Mouse (Mus musculus): Measurements from ENCODE around the gene Dmd. TPM values are rescaled to one million over a fixed set of nuclear protein-coding genes. Genes with fewer than 3 reads are reported as not detected.
A peak's percentile ranks its signal among the peaks of the same experiment; 100 is the strongest.

Gene Dmd
- total RNA-seq, 2 experiments from 2014 or later: 87.2 to 109 TPM

DNA sequence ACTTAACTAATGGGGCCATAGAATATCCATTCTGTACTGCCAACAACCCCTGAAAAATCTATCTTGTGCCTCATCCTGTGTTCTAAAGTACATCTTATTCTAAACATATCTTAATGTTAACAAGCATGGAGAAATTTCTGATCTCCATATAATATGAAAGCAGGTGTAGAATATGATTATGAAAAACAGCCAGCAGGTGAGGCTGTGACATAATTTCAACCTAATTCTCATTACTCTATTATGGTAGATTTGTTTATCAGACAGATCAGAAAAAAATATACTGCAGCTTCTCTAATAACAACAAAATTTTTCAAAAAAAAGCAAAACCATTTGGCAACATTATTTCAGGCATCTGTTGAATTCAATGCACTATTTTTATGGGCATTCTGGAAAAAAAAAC, 2059.6 kb downstream of the Dmd start:
- no peak for DNase-seq (ENCODE audit: low spot score)
- intact Hi-C loops (cut with DNase I): loop anchor here (5.0 kb wide), 1 partner anchor 309 kb away; no protein-coding TSS in a partner anchor

DNA sequence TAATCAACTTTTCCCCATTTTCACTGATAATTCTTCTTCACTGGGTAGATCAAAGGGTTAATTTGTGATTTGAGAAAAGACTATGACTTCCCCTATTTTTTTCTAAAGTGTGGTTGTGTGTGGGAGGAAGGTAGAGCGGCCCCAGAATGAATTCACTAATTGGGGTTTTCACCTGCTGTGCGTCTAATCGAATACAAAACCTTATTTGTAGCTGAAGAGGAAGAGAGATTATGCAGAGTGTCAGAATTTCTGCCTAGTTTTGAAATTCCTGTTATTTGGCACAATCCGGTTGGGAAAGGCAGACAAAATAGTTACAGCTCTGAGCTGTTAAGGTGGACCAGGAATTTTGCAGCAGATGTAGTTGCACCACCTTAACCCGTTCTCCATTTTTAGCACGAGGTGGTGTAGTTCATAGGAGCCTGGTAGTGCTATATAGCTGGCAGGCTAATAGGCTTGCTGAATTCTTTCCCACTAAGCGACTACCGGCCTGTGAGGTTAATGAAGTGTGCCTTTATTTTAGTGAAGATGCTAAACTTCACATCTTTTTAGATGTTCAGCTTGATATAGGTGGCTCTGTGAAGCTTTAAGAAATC, 2092.9 kb downstream of the Dmd start:
- DNase-seq (ENCODE audit: low spot score): no peak
- intact Hi-C loops (cut with DNase I): loop anchor here (10.0 kb wide), 1 partner anchor 143 kb away; no protein-coding TSS in a partner anchor

DNA sequence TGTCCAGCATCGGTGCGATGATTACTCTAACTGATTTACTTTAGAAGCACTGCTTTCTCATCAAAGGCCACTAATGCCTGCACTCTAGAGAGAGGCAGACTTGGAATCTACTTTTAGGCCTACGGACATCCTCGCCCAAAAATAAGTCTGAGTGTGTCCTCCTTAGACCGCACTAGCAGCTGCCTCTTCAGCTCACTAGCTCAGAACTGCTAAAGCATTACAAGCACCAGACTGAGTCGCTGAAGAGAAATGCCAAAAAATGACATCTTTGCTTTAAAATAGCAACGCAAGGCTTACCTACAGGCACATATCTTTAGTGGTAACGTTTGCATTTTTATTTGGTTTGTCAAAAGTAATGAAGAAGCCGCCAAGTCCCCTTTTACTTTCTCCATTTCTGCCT, 2098.0 kb downstream of the Dmd start:
- intact Hi-C loops (cut with DNase I): loop anchor here (10.0 kb wide), 1 partner anchor 138 kb away; no protein-coding TSS in a partner anchor
- no peak for DNase-seq (ENCODE audit: low spot score)

DNA sequence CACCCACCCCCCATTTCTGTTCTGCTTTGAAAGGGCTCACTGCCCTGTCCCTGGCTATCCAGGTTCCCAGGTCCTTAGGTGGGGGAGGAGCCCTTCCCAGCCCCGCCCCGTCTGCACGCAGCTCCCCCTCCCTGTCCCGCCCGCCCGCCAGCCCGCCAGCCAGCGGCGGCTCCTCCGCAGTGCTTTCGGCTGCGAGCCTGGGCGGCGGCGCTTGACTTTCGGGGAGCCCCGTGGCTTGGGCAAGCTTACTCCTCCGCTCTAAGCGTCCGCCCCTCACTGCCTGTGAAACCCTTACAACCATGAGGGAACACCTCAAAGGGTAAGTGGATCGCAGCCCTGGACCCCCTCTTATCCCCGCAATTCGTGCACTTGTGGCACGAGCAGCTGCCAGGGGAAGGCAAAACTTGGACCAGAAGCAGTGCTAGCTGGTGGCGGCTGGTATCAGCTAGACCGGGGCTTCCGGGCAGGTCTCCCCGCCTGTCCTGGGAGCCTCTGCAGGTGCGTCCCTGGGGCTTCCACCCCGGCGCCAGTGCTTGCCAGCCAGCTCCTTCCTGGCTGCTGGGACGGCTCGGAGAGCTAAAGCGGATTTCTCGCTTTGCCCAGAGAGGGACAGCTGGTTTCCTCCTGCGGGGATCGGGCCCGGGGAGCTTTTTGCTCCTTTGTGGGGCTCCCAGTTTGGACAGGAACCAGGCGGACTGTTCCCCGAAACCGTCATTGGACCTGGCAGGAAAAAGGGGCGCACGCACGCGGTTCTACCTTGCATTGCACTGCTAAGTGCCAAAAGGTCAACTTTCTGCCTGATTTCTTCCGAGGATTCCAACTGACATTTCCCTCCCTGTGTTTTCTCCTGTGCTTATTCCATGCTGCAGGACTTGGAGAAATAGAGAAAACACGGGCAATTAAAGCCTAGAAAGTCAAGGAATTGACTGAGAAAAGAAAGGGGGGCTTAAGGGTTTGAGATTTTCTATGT, 2099.8 kb downstream of the Dmd start:
- intact Hi-C loops (cut with DNase I): loop anchor here (10.0 kb wide), 1 partner anchor 136 kb away; no protein-coding TSS in a partner anchor
- DNase-seq (ENCODE audit: low spot score): peak; percentile 31

DNA sequence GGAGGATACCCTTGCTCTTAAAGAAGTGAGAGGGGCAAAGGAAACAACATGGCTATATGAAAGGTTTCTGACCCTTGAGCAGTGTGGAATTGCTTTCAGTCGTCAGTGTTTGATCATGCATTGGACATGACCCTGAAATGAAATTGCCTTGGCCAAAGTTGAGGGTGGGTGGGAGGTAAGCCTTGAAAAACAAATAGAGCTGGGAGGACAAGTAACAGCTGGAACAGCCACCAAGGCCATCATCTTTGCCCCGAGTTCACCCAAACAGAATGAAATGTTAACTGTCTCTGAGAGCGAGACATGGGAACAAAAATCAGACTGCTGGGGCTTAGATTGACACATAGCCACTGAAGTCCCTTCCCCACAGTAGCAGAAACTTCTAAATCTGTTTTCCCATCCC, 2100.9 kb downstream of the Dmd start:
- intact Hi-C loops (cut with DNase I): loop anchor here (10.0 kb wide), 1 partner anchor 135 kb away; no protein-coding TSS in a partner anchor
- DNase-seq (ENCODE audit: low spot score): peak; percentile 1

DNA sequence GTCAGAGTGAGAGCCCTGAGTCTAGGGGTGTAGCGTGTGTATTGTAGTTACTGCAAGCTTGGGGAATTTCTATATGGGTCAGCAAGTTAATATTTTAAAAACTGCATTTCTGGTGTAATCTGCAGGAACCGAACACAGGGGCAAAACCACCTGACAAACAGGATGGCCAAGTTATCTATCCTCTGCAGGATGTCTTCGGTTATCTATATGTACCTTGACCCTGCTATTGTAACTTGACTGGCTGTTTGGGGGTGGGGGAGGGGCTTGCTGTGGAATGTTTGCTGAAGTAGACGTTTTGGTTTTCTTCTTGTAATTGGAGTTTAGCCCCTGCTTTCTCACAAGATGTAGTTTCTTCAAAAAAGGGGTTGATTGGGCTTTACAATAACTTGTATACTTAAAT, 2124.9 kb downstream of the Dmd start:
- intact Hi-C loops (cut with DNase I): no loop called here
- DNase-seq (ENCODE audit: low spot score): no peak

DNA sequence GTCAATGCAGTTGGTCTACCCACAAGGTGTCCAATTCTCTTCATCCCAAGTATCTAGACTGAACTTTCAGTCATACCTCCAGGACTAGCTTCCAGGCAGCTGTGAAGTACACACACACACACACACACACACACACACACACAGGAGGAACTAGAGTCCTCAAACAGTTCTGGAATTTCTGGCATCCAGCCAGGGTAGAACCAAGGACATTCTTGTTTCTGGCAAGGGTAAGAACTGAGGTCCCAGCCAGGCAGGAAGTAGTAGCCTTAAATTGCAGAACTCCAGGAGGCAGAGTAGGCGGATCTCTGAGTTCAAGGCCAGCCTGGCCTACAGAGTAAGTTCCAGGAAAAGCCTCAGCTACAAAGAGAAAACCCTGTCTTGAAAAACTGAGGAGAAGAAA, 2128.2 kb downstream of the Dmd start:
- DNase-seq (ENCODE audit: low spot score): no peak
- intact Hi-C loops (cut with DNase I): no loop called here

DNA sequence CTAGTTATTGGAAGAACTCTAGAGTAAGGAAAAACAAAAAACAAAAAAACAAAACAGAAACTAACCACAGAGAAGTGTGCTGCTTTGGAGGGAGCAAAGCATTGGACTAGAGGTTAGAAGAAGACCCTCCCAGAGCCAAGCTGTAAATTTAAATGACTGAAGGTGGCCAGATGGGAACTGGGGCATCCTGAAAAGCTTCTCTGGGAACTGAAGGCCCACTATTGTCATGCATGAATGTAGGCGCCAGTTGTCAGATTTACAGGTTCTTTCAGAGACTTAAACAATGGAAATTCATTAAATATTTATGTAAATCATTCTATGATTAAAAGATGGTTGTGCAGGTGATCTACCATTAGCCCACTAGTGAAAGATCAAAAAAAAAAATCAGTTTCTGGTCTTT, 2128.9 kb downstream of the Dmd start:
- no peak for DNase-seq (ENCODE audit: low spot score)
- intact Hi-C loops (cut with DNase I): no loop called here

DNA sequence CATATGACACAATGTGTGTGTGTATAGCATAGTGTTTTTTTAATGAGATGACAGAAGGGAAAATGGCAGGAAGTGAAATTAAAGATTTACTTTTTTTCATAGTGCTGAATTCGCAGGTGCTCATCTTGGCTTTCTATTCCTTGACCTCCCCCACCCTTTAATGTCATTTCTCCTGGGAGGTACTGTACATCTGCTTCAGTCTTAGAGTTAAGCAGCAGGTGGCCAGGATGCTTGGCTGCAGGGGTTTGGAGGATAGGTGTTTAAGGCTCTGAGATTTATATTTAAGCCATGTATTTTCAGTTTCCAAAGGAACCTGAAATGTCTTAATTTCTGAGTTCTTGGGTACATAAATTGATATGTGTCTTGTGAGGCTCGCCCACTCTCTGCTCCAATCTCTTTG, 2130.5 kb downstream of the Dmd start:
- no peak for DNase-seq (ENCODE audit: low spot score)
- intact Hi-C loops (cut with DNase I): no loop called here

DNA sequence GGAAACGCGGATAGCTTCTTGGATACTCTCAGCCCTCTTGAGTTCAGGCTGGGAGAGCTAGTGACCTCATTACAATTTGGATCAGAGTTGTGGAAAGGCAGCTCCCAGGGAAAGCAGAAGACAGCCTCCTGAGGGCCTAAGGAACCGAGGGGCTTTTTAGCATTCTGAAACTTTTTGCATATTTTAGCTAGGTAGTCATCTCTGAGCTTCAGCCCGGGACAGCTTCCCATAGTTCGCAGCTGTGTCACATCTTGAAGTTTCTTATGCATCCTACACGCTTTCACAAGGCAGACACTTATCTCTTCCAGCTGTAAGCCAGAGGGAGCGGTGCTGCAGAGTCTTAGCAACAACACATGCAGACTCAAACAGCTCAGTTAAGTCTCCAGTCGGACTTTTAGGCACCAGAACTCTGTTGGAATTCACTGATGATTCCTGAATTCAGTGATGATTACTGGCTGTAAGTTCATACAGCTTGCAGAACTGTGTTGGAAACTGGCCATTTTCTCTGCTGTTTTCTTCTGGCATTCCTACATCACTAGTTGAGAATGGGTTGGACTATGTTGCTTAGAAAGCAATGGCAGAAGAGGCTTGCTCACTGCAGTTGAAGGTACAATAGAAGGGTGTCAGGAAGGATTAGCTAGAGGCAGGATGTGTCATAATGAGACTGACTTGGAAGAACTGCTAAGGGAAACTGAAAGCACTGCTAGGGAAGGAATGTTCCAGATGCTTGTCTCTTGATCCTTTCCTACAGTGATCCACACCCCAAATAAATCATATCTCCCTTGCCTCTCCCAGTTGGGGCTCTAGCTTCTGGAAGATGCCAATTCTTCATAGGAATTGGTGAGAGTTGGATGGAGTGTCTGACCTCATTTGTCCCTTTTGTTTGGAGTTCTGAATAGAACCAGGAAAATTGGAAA, 2135.8 kb downstream of the Dmd start:
- DNase-seq (ENCODE audit: low spot score): peak; percentile 22
- intact Hi-C loops (cut with DNase I): no loop called here

DNA sequence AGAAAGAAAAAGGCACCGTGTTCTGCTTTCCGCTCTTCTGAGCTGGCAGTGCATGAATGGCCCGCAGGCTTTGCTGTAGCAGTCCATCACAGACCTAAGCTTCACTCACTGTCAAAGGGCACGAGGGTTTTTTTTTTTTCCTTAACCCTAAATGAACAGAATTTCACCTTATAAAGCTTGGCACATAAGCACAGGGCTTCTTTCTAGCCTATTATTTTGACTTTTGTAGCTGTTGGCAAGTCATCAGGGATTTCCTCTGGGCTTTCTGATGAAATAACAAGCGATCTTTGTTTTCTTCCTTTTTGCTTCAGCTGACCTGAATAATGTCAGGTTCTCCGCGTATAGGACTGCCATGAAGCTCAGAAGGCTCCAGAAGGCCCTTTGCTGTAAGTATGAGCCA, 2140.8 kb downstream of the Dmd start:
- intact Hi-C loops (cut with DNase I): no loop called here

DNA sequence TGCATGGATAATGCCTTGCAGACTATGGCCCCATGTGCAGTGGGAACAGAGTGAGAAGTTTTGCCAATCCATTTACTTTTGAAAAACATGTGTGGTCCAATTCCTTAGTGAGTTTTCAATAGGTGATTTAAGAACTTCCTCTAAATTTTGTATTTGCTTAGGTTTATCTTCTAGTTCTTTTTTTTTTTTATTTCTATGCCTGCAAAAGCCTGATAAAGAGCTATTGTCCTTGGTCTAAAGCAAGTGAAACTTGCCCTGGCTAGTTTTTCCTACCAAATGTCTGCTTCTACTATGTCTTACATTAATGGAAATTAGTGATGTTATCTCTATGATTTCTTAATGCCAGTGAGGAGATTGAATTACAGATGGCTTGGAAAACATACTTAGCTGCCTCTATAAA, 2144.7 kb downstream of the Dmd start:
- intact Hi-C loops (cut with DNase I): no loop called here
- no peak for DNase-seq (ENCODE audit: low spot score)

More for the DNA sequence above, 2140.8 kb downstream of the Dmd start:
- no peak for DNase-seq (ENCODE audit: low spot score)

DNA sequence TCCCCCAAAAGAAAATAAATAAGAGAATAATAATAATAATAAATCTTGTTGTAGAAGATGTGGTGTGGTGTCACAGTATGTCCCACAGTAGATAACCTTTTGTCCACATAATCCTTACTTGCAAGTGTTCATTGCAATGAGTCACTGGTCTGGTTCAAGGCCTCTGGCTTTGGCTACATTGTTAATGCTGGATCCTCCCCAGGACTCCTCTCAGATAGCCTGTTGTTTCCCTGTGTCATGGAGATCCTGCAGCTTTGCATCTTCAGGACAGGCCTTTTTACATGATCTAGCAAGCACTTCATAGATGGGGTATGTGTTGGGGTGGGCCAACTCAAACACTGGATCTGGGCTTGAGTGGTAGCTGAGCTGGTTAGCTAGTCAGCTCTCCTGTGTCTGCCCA, 2150.0 kb downstream of the Dmd start:
- intact Hi-C loops (cut with DNase I): no loop called here
- DNase-seq (ENCODE audit: low spot score): no peak

DNA sequence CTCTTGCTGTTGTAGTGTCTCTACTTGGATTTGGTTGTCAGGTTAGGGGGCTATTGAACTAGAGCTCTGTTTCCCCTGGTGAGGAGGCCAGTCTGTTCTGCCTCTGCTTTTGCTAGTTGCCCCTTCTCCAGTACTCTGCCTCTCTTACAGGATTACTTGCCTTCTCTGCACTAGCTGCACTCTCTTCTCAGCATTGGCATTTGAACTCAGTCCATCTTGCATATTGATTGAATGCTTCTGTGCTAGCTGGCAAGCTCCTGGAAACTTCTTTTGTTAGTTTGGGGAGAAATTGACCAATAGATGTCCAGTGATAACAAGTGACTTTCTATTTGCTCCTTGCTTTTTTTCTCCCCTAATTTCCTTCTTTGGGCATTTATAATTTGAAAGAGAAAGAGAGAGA, 2163.7 kb downstream of the Dmd start:
- DNase-seq (ENCODE audit: low spot score): no peak
- intact Hi-C loops (cut with DNase I): no loop called here

DNA sequence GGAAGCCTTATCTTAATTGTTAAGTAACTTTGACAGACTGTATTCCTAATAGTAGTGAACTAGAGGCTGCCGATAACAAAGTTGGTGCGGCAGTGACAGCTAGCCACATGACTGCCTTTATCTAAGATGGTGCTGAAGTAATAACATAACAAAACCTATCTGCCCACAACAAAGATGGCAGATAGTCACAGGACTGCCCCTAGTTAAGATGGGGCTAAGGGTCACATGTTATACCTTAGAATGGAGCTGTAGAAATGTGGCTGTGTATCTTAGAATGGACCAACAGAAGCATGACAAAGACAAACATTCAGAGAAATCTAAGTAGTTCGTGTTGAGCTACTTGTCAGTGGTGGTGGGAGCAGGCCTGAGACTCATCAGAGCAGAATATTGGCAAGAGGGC, 2184.0 kb downstream of the Dmd start:
- DNase-seq (ENCODE audit: low spot score): no peak
- intact Hi-C loops (cut with DNase I): no loop called here

DNA sequence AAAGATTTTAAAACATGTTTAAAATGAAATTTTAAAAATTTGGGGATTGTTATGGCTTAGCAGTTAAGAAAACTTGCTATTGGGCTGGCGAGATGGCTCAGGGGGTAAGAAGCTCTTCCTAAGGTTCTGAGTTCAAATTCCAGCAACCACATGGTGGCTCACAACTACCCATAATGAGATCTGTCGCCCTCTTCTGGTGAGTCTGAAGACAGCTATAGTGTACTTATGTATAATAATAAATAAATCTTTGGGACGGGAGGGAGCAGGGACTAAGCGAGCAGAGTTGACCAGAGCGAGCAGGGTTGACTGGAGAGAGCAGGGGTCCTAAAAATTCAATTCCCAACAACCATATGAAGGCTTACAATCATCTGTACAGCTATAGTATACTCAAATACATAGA, 2188.6 kb downstream of the Dmd start:
- no peak for DNase-seq (ENCODE audit: low spot score)
- intact Hi-C loops (cut with DNase I): no loop called here

DNA sequence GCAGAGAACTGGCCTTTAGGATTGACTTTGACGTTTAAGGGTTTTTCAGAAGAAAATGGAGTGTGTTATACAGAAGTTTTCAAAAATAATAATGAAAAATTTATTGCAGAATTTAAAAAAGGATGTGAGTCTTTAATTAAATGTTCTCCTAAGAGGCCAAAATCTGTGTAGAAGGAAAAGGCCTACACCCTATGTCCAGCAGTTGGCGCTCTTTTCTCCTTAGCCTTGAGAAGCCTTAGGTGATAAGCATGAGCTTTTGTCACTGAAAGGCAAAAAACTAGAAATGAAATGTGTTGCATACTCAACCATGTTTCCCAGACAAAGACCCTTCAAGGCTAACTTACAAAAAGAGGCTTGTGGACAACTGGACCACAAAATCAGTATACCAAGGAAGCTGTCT, 2222.6 kb downstream of the Dmd start:
- no peak for DNase-seq (ENCODE audit: low spot score)
- intact Hi-C loops (cut with DNase I): no loop called here

DNA sequence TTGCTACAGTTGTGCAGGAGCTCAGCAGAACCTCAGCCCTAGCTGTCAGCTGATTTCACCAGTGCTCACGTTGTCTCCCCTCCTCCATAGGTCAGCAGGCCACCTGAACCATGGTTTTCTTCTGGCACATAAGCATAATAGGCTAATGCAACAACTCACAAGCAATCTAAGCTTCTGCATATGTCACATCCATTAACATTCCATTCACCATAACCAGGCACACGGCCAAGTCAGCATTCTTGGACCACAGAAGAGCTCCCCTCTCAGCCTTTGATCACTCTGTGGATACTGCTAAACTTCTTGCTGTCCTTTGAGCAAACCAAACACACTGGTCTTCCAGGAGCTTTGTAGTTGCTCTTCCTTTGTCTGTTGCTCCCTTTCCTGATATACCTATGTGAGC, 2238.9 kb downstream of the Dmd start:
- intact Hi-C loops (cut with DNase I): loop anchor here (10.0 kb wide), 1 partner anchor 143 kb away; no protein-coding TSS in a partner anchor
- no peak for DNase-seq (ENCODE audit: low spot score)

DNA sequence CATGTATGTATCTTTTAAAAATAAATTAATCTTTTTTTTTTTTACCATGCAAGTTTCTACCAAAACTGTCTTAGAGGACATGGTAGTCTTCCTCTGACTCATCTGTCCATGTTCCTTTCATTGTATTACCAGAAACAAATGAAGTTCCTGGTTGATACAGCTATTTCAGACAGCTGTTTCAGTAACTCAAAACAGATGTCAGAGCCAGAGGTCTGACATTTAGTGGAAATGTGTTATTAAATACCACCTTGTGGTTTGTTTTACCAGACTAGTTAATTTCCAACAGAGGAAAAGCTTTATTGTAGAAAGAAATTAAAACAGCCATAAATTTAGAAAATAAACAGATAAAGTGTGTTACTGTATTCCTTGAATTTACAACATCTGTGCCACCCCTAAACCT, 2245.2 kb downstream of the Dmd start:
- DNase-seq (ENCODE audit: low spot score): no peak
- intact Hi-C loops (cut with DNase I): no loop called here

DNA sequence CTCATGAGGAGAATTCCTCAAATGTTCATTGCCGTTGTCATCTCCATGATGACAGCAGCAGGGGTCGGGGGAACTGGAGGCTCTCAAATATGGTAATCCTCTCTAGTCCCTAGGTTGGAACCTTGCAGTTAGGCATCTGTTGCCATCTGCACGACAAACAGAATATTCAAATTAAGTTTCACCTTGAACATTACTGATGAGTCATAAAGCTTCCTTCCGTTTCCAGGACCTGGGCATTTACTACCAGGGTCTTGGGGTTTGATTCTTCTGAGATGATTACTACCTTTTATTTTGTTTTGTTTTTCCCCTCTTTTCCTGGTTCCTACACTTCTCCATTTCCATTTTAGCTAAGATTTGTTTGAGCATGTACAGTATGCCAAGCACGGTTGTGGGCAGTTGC, 2249.0 kb downstream of the Dmd start:
- DNase-seq (ENCODE audit: low spot score): no peak
- intact Hi-C loops (cut with DNase I): no loop called here
